Mouse (Mus musculus) spleen, postnatal 14 days (tissue): ENCODE results near the gene Samd7.
"Not testable (repeated sequence)": the region's sequence is repeated elsewhere in the genome, so short reads cannot be mapped to it uniquely, and the experiment has no call there.

Experiments used
- DNase-seq, 2 experiments: peaks; one replicate each; pipeline ENCODE4 v3.0.0; 2021 to 2022; ENCODE audit warnings: low spot score in 2 of 2

Gene Samd7

GRCm38 (mm10) chr3:30746006-30746405, at the start of gene Samd7:
Samd7 (plus strand) TSS chr3:30746293.
- DNase-seq: no peak

- DNase-seq: peak in 1 of 2 experiments; percentile 5
Measured at GRCm38 (mm10) chr3:30696346-30696745, 49.7 kb upstream of the Samd7 start.

- DNase-seq: no peak
Measured at GRCm38 (mm10) chr3:30697891-30698290, 48.2 kb upstream of the Samd7 start.

- DNase-seq: not testable (repeated sequence)
Measured at GRCm38 (mm10) chr3:30699711-30700505, 46.2 kb upstream of the Samd7 start, which contains the start of gene Lrrc31. Lrrc31 (minus strand) TSS chr3:30699843.

GRCm38 (mm10) chr3:30705977-30706376, 40.1 kb upstream of the Samd7 start:
- no peak for DNase-seq

- no peak for DNase-seq
Measured at GRCm38 (mm10) chr3:30706614-30707276, 39.3 kb upstream of the Samd7 start.

- DNase-seq: no peak
Measured at GRCm38 (mm10) chr3:30710191-30710590, 35.9 kb upstream of the Samd7 start.

GRCm38 (mm10) chr3:30713334-30713733, 32.8 kb upstream of the Samd7 start:
- no peak for DNase-seq

GRCm38 (mm10) chr3:30718649-30719048, 27.4 kb upstream of the Samd7 start:
- DNase-seq: no peak

- no peak for DNase-seq
Measured at GRCm38 (mm10) chr3:30722036-30722435, 24.1 kb upstream of the Samd7 start.

- DNase-seq: no peak
Measured at GRCm38 (mm10) chr3:30722461-30722860, 23.6 kb upstream of the Samd7 start.

GRCm38 (mm10) chr3:30723179-30723578, 22.9 kb upstream of the Samd7 start:
- DNase-seq: no peak

- no peak for DNase-seq
Measured at GRCm38 (mm10) chr3:30724105-30724824, 21.8 kb upstream of the Samd7 start.

- DNase-seq: no peak
Measured at GRCm38 (mm10) chr3:30724848-30725465, 21.1 kb upstream of the Samd7 start.

- DNase-seq: no peak
Measured at GRCm38 (mm10) chr3:30725514-30725913, 20.6 kb upstream of the Samd7 start.

- no peak for DNase-seq
Measured at GRCm38 (mm10) chr3:30727209-30727608, 18.9 kb upstream of the Samd7 start.

GRCm38 (mm10) chr3:30729046-30729445, 17.0 kb upstream of the Samd7 start:
- DNase-seq: no peak

- DNase-seq: no peak
Measured at GRCm38 (mm10) chr3:30736809-30737208, 9.3 kb upstream of the Samd7 start.

- DNase-seq: no peak
Measured at GRCm38 (mm10) chr3:30741306-30741705, 4.8 kb upstream of the Samd7 start.

GRCm38 (mm10) chr3:30742891-30743290, 3.2 kb upstream of the Samd7 start:
- DNase-seq: no peak

- DNase-seq: no peak
Measured at GRCm38 (mm10) chr3:30748316-30748715, 2.2 kb downstream of the Samd7 start.

- DNase-seq: no peak
Measured at GRCm38 (mm10) chr3:30754696-30755095, 8.6 kb downstream of the Samd7 start.
